Mouse (Mus musculus) erythroblast, embryonic 14.5 days (primary cell): ENCODE measurements around the gene Rad17. TPM values are rescaled to one million over a fixed set of nuclear protein-coding genes. Genes with fewer than 3 reads are reported as not detected.

ENCODE experiments used
- H3K27me3 ChIP-seq: 2 replicates; pipeline ENCODE4 v1.6.1; 2012; ENCODE audit warnings: inconsistent platforms; ENCODE audit not compliant: control insufficient read depth
- H3K36me3 ChIP-seq: 2 replicates; pipeline ENCODE4 v1.6.1; 2012; ENCODE audit warnings: mild to moderate bottlenecking, inconsistent platforms; ENCODE audit not compliant: control insufficient read depth
- H3K4me1 ChIP-seq: 2 replicates; pipeline ENCODE4 v1.6.1; 2012; ENCODE audit warnings: inconsistent platforms; ENCODE audit not compliant: control insufficient read depth
- H3K4me3 ChIP-seq: replicated peaks from 2 replicates; pipeline ENCODE3; 2012; ENCODE audit warnings: moderate library complexity, mild to moderate bottlenecking, inconsistent platforms
- H3K9me3 ChIP-seq: 2 replicates; pipeline ENCODE4 v1.6.1; 2012; ENCODE audit warnings: low read length, inconsistent platforms, mixed read lengths; ENCODE audit not compliant: control insufficient read depth
- GATA1 ChIP-seq: IDR thresholded peaks from 2 replicates; pipeline ENCODE4 v1.6.1; 2012; ENCODE audit warnings: low read length, inconsistent platforms, mixed read lengths
- TAL1 ChIP-seq: IDR thresholded peaks from 3 replicates; pipeline ENCODE4 v1.6.1; 2012; ENCODE audit warnings: low read length, inconsistent platforms, mixed read lengths
- polyA plus RNA-seq: library from polyadenylated mRNA; stranded (reverse); fragments of >175 nt; gene quantifications from 2 replicates; pipeline ENCODE4 v1.2.3, GENCODE M21; 2012

Rad17 gene
- 1.4 TPM in 2 replicates for polyA plus RNA-seq

GRCm38 (mm10) chr13:100650550-100651438 lies at the start of gene Rad17, which contains the start of gene Ak6:
Gene Rad17, minus strand, starts transcription at chr13:100651051.
Gene Ak6, plus strand, starts transcription at chr13:100650979.
- no peaks in the 10 kb centered on the region for H3K9me3 ChIP-seq
- peak within 1 kb of the TSS; percentile 79 for H3K4me3 ChIP-seq
- peak; percentile 38 for TF ChIP-seq GATA1
- TF ChIP-seq TAL1: no peak
- no peaks in the 10 kb centered on the region for H3K27me3 ChIP-seq
- H3K36me3 ChIP-seq: peaks cover 45% of the 10 kb centered on the region
- H3K4me1 ChIP-seq: peaks cover 26% of the 10 kb centered on the region

- H3K9me3 ChIP-seq: no peaks in the 10 kb centered on the region
- H3K36me3 ChIP-seq: peaks cover 75% of the 10 kb centered on the region
- no peak for TF ChIP-seq GATA1
- TF ChIP-seq TAL1: no peak
- H3K27me3 ChIP-seq: no peaks in the 10 kb centered on the region
- no peak overlapping the region for H3K4me3 ChIP-seq
- H3K4me1 ChIP-seq: no peaks in the 10 kb centered on the region
Observed at GRCm38 (mm10) chr13:100698866-100699265, 48.0 kb upstream of the Rad17 start.

- Histone ChIP-seq H3K4me1 (no peaks in the 10 kb centered on the region), H3K4me3 (no peak overlapping the region), H3K27me3 (no peaks in the 10 kb centered on the region), H3K9me3 (no peaks in the 10 kb centered on the region), H3K36me3 (peaks cover 62% of the 10 kb centered on the region)
- TF ChIP-seq TAL1: no peak
Observed at GRCm38 (mm10) chr13:100697541-100697940, 46.7 kb upstream of the Rad17 start.

DNA sequence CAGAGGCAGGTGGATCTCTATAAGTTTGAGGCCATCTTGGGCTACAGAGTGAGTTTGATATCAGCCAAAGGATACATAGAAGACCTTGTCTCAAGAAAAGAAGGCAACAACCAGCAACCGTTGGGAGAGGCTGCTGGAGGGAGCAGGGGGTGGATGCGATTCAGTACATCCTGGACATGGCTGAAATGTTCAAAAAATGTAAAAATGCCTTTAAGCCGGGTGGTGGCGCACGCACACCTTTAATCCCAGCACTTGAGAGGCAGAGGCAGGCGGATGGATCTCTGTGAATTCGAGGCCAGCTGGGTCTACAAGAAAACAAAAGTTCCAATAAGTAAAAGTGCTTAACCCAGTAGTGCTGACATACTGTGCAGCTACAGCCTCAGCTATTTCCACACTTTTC lies 36.7 kb upstream of the Rad17 start:
- Histone ChIP-seq H3K9me3 (no peaks in the 10 kb centered on the region), H3K4me3 (no peak overlapping the region), H3K4me1 (no peaks in the 10 kb centered on the region), H3K36me3 (peaks cover 6% of the 10 kb centered on the region; the same call in 1 of the 2 replicates), H3K27me3 (no peaks in the 10 kb centered on the region)
- no peak for TF ChIP-seq TAL1

DNA sequence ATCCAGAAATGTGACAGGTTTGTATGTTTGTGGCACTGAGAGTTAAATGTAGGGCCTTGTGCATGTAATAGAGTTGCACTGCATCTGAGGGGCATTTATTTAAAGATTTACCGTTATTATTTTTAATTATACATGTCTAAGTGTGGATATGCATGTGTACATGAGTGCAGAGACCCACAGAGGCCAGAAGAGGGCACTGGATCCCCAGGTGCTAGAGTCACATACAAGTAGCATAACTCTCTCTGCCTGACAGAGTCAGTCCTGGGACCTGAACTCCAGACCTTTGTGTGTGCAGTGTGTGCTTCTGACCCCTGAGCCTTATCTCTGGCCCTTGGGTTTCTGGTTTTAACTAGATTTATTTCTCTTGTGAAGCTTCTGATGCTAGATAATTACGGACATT lies 33.5 kb upstream of the Rad17 start:
- TF ChIP-seq GATA1: no peak
- no peak for TF ChIP-seq TAL1
- Histone ChIP-seq H3K27me3 (no peaks in the 10 kb centered on the region), H3K9me3 (no peaks in the 10 kb centered on the region), H3K4me1 (peaks cover 2% of the 10 kb centered on the region; the same call in 1 of the 2 replicates), H3K4me3 (no peak overlapping the region), H3K36me3 (no peaks in the 10 kb centered on the region; the same call in 1 of the 2 replicates)

DNA sequence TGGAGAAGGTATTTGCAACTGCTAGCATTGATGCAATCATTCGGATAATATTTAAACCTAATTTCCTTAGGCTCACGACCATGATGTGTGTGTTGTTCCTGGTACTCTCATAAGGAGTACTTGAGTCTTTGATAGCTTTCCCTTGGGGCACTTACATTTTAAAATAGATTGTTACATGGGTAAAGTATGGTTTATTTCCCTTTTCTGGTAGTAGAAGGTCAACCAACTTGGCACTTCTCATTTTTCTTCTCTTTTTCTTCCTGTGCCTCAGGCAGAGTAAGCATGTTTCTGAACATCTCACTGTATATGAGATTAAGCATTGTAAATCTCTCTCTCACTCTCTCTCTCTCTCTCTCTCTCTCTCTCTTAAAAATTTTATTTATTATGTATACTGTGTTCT lies 32.0 kb upstream of the Rad17 start:
- H3K4me1 ChIP-seq: peaks cover 2% of the 10 kb centered on the region; the same call in 1 of the 2 replicates
- no peak for TF ChIP-seq GATA1
- H3K9me3 ChIP-seq: no peaks in the 10 kb centered on the region
- no peaks in the 10 kb centered on the region for H3K27me3 ChIP-seq
- H3K36me3 ChIP-seq: no peaks in the 10 kb centered on the region; the same call in 1 of the 2 replicates
- H3K4me3 ChIP-seq: no peak overlapping the region

GRCm38 (mm10) chr13:100681615-100682014 lies 30.8 kb upstream of the Rad17 start:
- TF ChIP-seq TAL1 (no peak), GATA1 (no peak)
- Histone ChIP-seq H3K4me3 (no peak overlapping the region), H3K27me3 (no peaks in the 10 kb centered on the region), H3K4me1 (peaks cover 2% of the 10 kb centered on the region; the same call in 1 of the 2 replicates), H3K36me3 (no peaks in the 10 kb centered on the region; the same call in 1 of the 2 replicates), H3K9me3 (no peaks in the 10 kb centered on the region)

DNA sequence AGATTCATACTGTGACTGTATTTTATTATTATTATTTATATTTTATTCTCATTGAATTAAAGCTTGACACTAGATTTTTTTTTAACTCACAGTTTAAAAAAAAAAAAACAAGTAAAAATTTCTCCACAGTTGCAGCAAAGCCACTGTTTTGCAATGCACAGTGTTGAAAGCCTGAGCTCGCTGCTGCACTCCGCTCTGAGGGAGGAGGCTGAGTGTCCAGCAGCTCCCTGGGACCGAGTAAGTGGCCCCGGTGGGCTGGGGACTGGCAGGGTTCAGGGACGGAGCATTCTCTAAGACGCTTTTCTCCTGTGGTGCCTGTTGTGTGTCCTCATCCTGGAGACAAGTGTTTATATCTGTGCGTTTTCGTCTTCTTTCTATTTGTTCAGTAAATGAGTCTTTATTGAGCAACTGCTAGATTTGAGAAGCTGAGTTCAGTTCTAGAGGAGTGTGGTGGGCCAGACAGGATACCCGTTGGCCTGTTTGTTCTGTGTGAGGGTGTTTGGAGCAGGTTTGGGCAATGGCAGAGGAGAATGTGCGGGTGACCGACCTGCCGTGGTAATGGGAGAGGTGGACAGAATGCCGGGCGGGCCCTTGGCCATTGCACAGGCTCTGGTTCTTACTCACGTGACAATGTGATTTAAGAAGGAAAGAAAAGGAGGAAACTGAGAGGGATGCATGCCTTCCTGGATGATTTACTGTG lies 25.2 kb upstream of the Rad17 start:
- Histone ChIP-seq H3K4me3 (no peak overlapping the region), H3K4me1 (peaks cover 2% of the 10 kb centered on the region; the same call in 1 of the 2 replicates), H3K9me3 (no peaks in the 10 kb centered on the region), H3K36me3 (no peaks in the 10 kb centered on the region), H3K27me3 (peaks cover 1% of the 10 kb centered on the region)
- TF ChIP-seq TAL1 (no peak), GATA1 (no peak)

GRCm38 (mm10) chr13:100670181-100670741 lies 19.4 kb upstream of the Rad17 start:
- no peaks in the 10 kb centered on the region for H3K9me3 ChIP-seq
- H3K36me3 ChIP-seq: peaks cover 15% of the 10 kb centered on the region
- H3K4me1 ChIP-seq: peaks cover 8% of the 10 kb centered on the region
- peaks cover 26% of the 10 kb centered on the region for H3K27me3 ChIP-seq
- peak overlapping the region; percentile 66 for H3K4me3 ChIP-seq
- TF ChIP-seq TAL1 (no peak), GATA1 (no peak)
